Mouse (Mus musculus) embryonic fibroblast, embryonic 13.5 days (primary cell): Measurements from ENCODE around the gene Klk5. TPM values are rescaled to one million over a fixed set of nuclear protein-coding genes. Genes with fewer than 3 reads are reported as not detected.
A peak's percentile ranks its signal among the peaks of the same experiment; 100 is the strongest.

Source experiments
- H3K27ac ChIP-seq: 2 replicates; pipeline ENCODE4 v1.5.1; 2012; ENCODE audit warnings: low read length, control low read depth, inconsistent platforms; ENCODE audit not compliant: insufficient read depth
- H3K4me1 ChIP-seq: 2 replicates; pipeline ENCODE4 v1.6.1; 2011; ENCODE audit warnings: low read length; ENCODE audit not compliant: control insufficient read depth, insufficient read depth
- H3K4me3 ChIP-seq: 2 replicates; pipeline ENCODE4 v1.5.1; 2011; ENCODE audit warnings: mild to moderate bottlenecking, control low read depth, low read length; ENCODE audit not compliant: insufficient read depth
- CTCF ChIP-seq: IDR thresholded peaks from 2 replicates; pipeline ENCODE4 v1.5.1; 2011; ENCODE audit warnings: mild to moderate bottlenecking, control low read depth, low read length, moderate library complexity, borderline replicate concordance; ENCODE audit not compliant: insufficient read depth
- POLR2A ChIP-seq: IDR thresholded peaks from 2 replicates; pipeline ENCODE4 v1.6.1; 2011; ENCODE audit warnings: low read depth, mild to moderate bottlenecking, control low read depth, low read length, moderate library complexity
- polyA plus RNA-seq: library from polyadenylated mRNA; stranded (reverse); fragments of >200 nt; gene quantifications from 2 replicates; pipeline ENCODE4 v1.2.4, GENCODE M21; 2011; ENCODE audit warnings: low read depth; ENCODE audit not compliant: missing spikeins, insufficient read length

The Klk5 gene
- polyA plus RNA-seq, 1 experiment, result not detected

DNA sequence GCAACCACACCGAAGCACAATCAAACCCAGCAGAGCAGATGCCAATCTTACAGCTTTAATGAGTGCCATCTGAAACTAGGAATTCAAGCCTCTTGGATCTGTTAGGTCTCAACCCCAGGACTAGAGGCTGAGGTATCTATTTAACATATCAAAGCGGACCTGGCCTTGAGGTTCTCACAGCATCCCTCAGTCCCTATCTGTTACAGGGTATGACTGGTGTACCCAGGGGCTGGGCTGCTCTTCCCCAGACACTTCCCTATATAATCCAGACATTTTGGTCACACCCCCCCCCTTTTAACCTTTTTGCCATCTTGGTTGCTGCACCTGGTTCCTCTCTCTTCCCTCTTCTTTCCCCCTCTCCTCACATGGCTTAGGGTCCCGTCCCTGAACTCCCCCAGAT lies 31.9 kb downstream of the Klk5 start:
- Histone ChIP-seq H3K27ac (no peak overlapping the region), H3K4me1 (no peaks in the 10 kb centered on the region), H3K4me3 (no peak overlapping the region)
- TF ChIP-seq CTCF, result no peak
- TF ChIP-seq POLR2A, result no peak

DNA sequence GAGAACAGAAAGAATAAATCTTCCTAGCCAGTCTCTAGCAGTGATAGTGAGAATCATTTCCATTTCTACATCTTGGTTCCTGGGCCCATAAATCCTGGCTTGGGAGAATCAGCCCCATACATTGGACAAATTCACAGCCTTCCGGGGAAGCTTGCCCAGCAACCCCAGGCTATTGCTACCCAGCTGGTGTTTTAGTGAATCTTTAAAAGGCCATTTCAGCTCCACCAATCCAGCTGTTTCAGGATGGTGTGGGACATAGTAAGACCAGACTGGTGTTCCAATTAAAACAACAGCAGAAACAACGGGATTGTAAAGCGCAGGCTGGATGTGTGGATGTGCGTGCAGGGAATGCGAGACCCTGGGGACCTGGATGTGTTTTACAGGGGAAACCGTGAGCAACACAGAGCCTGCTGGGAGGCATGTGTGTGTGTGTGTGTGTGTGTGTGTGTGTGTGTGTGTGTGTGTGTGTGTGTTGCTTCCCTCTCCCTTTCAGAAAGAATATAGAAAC lies 33.2 kb downstream of the Klk5 start:
- no peak overlapping the region for H3K27ac ChIP-seq
- no peaks in the 10 kb centered on the region for H3K4me1 ChIP-seq
- no peak for TF ChIP-seq POLR2A
- TF ChIP-seq CTCF, result no peak
- no peak overlapping the region for H3K4me3 ChIP-seq

GRCm38 (mm10) chr7:43876444-43876843 lies 34.7 kb downstream of the Klk5 start:
- Histone ChIP-seq H3K4me1 (no peaks in the 10 kb centered on the region), H3K27ac (no peak overlapping the region), H3K4me3 (no peak overlapping the region)
- TF ChIP-seq POLR2A (no peak), CTCF (no peak)

GRCm38 (mm10) chr7:43878281-43878680 lies 36.5 kb downstream of the Klk5 start:
- TF ChIP-seq CTCF (no peak), POLR2A (no peak)
- H3K4me3 ChIP-seq, result no peak overlapping the region
- no peaks in the 10 kb centered on the region for H3K4me1 ChIP-seq
- H3K27ac ChIP-seq, result no peak overlapping the region

DNA sequence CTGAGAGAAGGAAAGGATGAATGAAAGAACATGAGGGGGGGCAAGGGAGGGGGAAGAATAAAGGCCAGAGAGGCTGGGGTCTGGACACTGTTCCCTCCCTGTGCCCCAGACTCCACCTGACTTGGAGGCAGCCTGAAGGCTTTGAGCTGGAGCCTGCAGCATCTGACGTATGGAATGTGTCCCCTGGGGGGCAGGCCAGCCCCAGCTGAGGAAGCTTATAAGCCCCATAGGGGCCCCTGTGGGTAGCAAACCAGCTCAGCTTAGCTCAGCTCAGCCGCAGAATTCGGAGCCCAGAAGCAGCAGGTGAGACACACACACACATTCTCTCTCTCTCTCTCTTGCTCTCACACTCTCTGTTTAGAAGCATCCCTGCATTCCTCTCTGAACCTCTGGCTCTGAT lies 39.1 kb downstream of the Klk5 start, which contains the start of gene Klk4:
Gene Klk4, plus strand, starts transcription at position 249 of the 400 bp plus-strand sequence.
- Histone ChIP-seq H3K27ac (no peak within 1 kb of the TSS), H3K4me3 (no peak within 1 kb of the TSS), H3K4me1 (no peaks in the 10 kb centered on the region)
- TF ChIP-seq POLR2A (no peak), CTCF (no peak)

- Histone ChIP-seq H3K4me3 (no peak overlapping the region), H3K27ac (no peak overlapping the region), H3K4me1 (no peaks in the 10 kb centered on the region)
- TF ChIP-seq POLR2A (no peak), CTCF (no peak)
Measured at GRCm38 (mm10) chr7:43882346-43882745, 40.6 kb downstream of the Klk5 start.

DNA sequence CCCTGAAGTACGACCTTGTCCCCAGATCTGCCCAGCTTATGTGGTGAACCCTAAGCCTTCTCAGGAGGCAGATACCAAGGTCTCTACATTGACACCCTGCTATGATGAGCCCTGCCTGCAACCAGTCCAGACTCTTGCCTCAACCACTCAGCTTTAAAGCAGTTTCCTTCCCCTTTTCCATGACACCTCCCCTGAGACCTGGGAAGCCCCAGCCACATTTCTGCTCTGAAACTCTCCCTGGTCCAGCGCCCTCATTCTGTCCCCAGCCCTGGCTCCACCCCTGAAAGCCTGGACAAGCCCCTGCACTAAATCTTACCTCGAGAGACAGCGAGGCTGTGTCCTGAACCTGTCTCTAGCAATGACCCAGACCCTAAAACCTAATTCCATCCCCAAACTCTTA lies 41.0 kb downstream of the Klk5 start:
- no peaks in the 10 kb centered on the region for H3K4me1 ChIP-seq
- TF ChIP-seq POLR2A (no peak), CTCF (no peak)
- no peak overlapping the region for H3K4me3 ChIP-seq
- H3K27ac ChIP-seq, result no peak overlapping the region

DNA sequence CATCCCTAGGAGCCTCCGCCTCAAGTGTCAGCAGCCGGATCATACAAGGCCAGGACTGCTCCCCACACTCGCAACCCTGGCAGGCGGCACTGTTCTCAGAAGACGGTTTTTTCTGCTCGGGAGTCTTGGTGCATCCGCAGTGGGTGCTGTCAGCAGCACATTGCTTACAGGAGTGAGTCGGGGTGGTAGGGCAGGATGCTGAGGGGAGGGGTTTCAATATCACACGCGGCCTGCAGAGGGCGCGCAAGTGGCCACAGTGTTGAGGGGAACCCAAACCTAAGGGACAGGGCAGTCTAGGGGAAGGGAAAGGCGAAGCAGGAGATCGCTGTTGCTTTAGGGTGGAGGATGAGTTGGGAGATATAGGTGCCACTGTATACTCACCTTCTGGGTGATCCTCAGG lies 41.8 kb downstream of the Klk5 start:
- Histone ChIP-seq H3K4me3 (no peak overlapping the region), H3K27ac (no peak overlapping the region), H3K4me1 (no peaks in the 10 kb centered on the region)
- TF ChIP-seq POLR2A, result no peak
- peak; percentile 74; the same call in 1 of the 2 replicates for TF ChIP-seq CTCF

DNA sequence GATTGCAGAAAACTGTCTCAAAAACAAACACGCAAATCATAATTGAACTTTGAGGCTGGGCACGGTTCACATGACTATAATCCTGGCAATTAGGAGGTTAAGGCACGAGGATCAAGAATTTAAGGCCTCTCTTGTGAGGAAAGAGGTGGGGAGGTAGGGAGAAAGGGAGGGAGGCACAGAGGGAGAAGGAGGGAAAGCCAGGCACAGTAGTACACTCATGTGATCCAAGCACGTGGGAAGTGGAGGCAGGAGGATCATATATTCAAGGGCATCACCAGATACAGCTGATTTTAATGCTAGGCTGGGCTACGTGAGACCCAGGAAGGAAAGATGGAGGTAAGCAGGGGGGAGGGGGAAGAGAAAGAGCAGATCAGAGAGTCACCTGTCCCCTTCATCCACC lies 49.6 kb downstream of the Klk5 start:
- no peak overlapping the region for H3K27ac ChIP-seq
- no peak overlapping the region for H3K4me3 ChIP-seq
- H3K4me1 ChIP-seq, result no peaks in the 10 kb centered on the region
- no peak for TF ChIP-seq POLR2A
- TF ChIP-seq CTCF, result no peak

GRCm38 (mm10) chr7:43891788-43892187 lies 50.0 kb downstream of the Klk5 start:
- no peak overlapping the region for H3K27ac ChIP-seq
- no peak overlapping the region for H3K4me3 ChIP-seq
- no peaks in the 10 kb centered on the region for H3K4me1 ChIP-seq
- TF ChIP-seq POLR2A, result no peak
- no peak for TF ChIP-seq CTCF

- H3K27ac ChIP-seq, result no peak overlapping the region
- TF ChIP-seq CTCF (peak; percentile 63; the same call in 1 of the 2 replicates), POLR2A (no peak)
- H3K4me3 ChIP-seq, result no peak overlapping the region
- no peaks in the 10 kb centered on the region for H3K4me1 ChIP-seq
Measured at GRCm38 (mm10) chr7:43894836-43895235, 53.1 kb downstream of the Klk5 start.

Other genes starting within 250 kb of the Klk5 start
- gene Zfp819, start 234.8 kb upstream of the Klk5 start, polyA plus RNA-seq, result not detected in 2 replicates
- not detected in 2 replicates for gene Ceacam18, start 207.3 kb upstream of the Klk5 start, polyA plus RNA-seq
- gene Siglece, start 181.8 kb upstream of the Klk5 start, polyA plus RNA-seq, result not detected in 2 replicates
- gene Ctu1, start 170.0 kb upstream of the Klk5 start, polyA plus RNA-seq, result 6.5 and 6.6 TPM in 2 replicates
- not detected in 2 replicates for gene Klk14, start 151.6 kb upstream of the Klk5 start, polyA plus RNA-seq
- gene Klk13, start 129.4 kb upstream of the Klk5 start, polyA plus RNA-seq, result not detected in 2 replicates
- gene Klk12, start 73.1 kb upstream of the Klk5 start, polyA plus RNA-seq, result not detected in 2 replicates
- gene Klk11, start 67.4 kb upstream of the Klk5 start, polyA plus RNA-seq, result not detected in 2 replicates
- 0.63 and 1.8 TPM in 2 replicates for gene Klk10, start 60.9 kb upstream of the Klk5 start, polyA plus RNA-seq
- not detected in 2 replicates for gene Klk9, start 50.1 kb upstream of the Klk5 start, polyA plus RNA-seq
- 6.2 and 12.8 TPM in 2 replicates for gene Klk8, start 44.4 kb upstream of the Klk5 start, polyA plus RNA-seq
- not detected in 2 replicates for gene Klk7, start 30.7 kb upstream of the Klk5 start, polyA plus RNA-seq
- gene Klk6, start 17.5 kb upstream of the Klk5 start, polyA plus RNA-seq, result not detected in 2 replicates
- gene Klk4, start 39.2 kb downstream of the Klk5 start, polyA plus RNA-seq, result not detected in 2 replicates
- not detected in 2 replicates for gene Klk15, start 91.8 kb downstream of the Klk5 start, polyA plus RNA-seq
- gene Klk1b8, start 108.7 kb downstream of the Klk5 start, polyA plus RNA-seq, result not detected in 2 replicates
- not detected in 2 replicates for gene Klk1b1, start 124.8 kb downstream of the Klk5 start, polyA plus RNA-seq
- gene Klk1b9, start 134.1 kb downstream of the Klk5 start, polyA plus RNA-seq, result not detected in 2 replicates
- not detected in 2 replicates for gene Klk1b11, start 153.9 kb downstream of the Klk5 start, polyA plus RNA-seq
- gene Klk1b26, start 170.2 kb downstream of the Klk5 start, polyA plus RNA-seq, result not detected in 2 replicates
- gene Klk1b27, start 210.3 kb downstream of the Klk5 start, polyA plus RNA-seq, result not detected in 2 replicates